Mouse (Mus musculus) right cerebral cortex, adult 2 months (tissue): ENCODE data around the gene Uhrf2.
"Not testable (repeated sequence)": the region's sequence is repeated elsewhere in the genome, so short reads cannot be mapped to it uniquely, and the experiment has no call there.

Experiments used
- DNase-seq, 2 experiments: peaks; one replicate each; pipeline ENCODE4 v3.0.0; 2021 to 2022; ENCODE audit warnings: low spot score in 2 of 2

The Uhrf2 gene

DNA sequence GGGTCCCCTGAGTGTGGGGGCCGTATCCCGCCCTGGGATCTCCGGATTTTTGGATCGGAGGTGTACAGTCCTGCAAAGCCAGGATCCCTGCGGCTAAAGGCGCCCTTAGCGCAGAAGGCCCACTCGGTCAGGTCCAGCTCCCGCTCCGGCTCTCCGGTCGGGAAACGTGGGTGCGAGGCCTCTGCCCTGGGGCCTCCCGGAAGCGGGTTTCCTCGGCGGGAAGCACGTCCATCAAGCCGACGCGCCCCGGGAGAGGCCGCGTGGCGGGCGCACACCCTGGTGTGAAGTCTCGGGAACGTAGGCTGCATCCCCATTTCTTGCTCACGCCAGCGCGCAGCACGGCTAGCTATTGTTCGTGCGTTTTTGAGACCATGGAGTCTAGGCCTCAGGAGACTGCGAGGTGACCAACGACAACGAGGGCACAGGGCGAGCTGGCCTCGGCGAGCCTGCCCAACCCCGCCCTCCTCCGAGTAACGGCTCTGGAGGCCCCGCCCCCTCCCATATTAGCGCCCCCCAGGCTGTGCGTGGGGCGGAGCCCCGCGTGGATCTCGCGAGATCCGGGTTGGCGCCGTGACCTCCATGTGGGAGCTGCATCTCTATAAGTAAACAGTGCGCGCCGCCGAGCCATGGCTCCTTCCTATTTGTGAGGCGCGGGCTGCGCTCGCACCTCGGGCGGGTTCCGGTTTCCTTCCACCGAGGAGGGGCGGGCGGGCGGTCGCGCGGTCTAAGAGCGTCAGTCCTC, at the start of gene Uhrf2:
Gene Uhrf2 (plus strand): TSS at position 620 of the 742 bp plus-strand sequence.
- DNase-seq = peak; percentile 93 to 95

DNA sequence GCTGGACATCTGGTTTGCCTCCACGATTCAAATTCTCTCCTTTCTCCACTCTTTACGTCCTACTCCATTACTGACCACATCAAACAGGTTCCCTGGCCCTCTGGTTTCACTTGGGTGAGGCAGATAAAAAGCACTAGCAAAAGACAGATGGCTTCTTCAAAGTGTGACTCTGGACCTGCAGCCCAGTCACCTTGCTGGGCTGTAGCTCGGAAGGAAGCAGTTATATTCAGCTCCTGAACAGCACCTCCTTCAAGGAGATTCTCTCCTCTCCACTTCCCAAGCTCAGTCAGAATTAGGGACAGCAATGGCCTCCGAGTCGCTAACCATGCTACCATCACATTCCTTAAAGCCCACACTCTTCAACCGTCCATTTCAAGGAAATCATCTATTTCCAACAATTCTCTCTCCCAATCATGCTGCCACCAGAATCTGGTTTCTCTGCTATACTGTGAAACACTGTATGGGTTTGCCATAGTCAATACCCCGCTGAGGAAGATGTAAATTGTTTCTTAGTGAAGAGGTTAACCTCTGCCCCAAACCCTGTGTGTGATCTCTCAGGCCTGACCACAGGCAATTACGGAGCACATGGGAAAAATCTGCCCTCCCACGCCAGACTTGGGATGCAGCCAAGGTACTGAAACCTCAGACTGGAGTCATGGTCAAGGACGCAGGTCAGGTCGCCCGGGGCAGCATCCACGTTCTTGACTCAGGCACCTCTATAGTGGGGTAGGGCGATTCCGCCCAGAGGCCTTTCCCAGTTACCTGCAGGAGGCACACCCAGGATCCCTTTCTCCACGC, 45.9 kb upstream of the Uhrf2 start:
- no peak for DNase-seq

GRCm38 (mm10) chr19:29986464-29987091, 43.7 kb upstream of the Uhrf2 start:
- peak; percentile 13 to 26 for DNase-seq

GRCm38 (mm10) chr19:30000406-30001365, 29.6 kb upstream of the Uhrf2 start:
- no peak for DNase-seq

DNA sequence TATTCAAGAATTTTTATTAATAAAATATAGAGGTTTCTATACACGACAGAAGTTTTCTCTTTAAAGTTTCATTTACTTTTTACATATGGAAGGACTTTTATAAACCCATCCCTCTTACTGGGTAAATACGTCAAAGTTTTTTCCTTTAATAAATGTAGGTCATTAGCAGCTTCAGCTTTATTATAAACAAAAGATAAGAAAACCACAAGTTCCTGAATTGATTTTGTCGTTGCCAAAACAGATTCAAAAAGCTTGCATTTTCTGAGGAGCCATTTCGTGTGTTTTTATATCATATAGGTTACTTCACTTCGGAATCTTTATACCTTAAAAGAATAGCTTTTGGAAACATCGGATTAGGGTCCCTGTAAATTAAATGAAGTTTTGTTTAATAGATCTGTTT, 28.8 kb upstream of the Uhrf2 start:
- DNase-seq = no peak

- DNase-seq = no peak
Measured at GRCm38 (mm10) chr19:30003621-30004020, 26.7 kb upstream of the Uhrf2 start, which contains the start of gene Trpd52l3. TSS of gene Trpd52l3 (plus strand) at chr19:30003790.

- no peak for DNase-seq
Measured at GRCm38 (mm10) chr19:30006371-30006770, 23.9 kb upstream of the Uhrf2 start.

GRCm38 (mm10) chr19:30010520-30011296, 19.6 kb upstream of the Uhrf2 start:
- DNase-seq = no peak

- DNase-seq = no peak
Measured at GRCm38 (mm10) chr19:30014331-30014730, 16.0 kb upstream of the Uhrf2 start.

DNA sequence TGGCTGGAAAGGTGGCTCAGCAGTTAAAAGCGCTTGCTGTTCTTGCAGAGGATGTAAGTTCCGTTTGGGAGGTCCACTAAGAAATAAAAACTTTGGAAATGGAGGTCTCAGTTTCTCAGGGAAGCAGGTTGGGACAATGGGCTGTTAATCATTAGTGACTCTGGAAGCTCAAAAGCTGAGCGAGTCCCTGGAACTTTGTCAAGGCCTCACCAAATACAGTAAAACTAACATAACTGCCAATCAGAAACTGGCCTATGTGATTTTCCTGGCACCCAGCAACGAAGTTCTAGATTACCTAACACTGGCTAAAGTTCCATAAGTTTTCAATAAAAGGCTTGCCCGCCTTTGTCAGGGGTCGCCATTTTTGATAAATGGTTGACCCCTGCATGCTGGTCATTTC, 14.2 kb upstream of the Uhrf2 start:
- DNase-seq = no peak

GRCm38 (mm10) chr19:30023419-30023818, 6.9 kb upstream of the Uhrf2 start:
- DNase-seq = not testable (repeated sequence)

DNA sequence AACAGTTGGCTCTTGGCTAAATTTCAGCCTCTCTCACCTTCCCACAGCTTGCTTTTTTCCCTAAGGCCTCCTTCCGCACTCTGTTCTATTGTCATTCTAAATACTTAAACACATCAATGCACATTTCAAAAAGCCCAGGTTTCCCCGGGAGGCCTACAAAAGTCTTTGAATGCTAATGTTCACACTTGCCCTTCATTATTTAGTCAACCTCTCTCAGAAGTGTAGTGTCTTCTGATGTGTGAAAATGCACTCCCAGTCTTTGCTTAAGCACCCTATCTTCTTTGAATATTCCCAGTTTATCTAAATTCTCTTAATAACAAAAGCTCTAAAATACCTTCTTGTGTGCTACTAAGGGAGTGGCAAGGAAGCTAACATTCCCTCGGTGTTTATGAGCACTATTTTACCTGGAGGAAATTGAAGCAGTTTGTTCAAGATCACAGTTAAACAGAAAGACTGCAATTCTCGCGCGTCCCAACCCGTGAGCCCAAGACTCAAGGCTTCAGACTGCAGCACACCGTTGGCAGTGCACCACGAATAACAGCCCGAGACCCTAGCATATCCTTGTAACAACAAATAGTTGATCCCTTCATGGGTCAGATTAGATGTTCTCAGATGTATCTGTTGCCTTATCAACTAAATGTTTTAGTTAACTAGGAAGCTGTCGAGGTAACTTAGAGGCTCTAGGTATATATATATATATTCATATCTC, 1.2 kb upstream of the Uhrf2 start:
- DNase-seq = no peak

DNA sequence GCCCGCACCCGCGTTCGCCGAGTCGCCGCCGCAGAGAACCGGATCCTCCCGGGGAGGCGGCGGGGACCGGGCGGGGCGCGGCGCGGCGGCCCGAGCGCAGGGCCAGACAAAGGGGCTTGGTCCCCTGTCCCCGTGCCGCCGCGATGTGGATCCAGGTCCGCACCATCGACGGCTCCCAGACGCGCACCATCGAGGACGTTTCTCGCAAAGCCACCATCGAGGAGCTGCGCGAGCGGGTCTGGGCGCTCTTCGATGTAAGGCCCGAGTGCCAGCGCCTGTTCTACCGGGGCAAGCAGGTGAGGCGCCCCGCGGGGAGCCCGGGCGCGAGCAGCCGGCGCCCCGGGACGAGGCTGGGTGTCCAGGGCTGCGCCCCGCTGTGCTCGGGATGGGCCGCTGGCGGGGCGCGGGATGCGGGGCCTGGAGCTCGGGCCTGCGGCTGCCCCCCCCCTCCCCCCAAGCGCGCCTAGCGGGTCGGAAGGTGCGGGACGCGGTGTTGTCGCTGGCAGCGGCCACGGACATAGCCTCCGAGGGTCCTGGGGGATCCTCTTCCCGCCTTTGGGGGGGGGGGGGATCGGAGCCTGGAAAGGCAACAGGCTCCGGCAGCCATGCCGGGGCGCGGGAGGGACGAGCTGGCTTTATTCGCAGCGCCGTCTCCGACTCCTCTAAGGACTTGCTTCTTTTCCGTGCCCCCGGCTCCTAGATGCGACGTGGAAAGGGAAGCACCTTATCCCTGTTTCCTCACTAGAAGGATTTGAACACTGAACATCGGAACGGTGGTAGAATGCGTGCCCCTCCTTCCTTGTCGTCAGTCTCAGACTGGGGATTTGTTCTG, 539 bp downstream of the Uhrf2 start:
- peak in 1 of 2 experiments; percentile 13 for DNase-seq

GRCm38 (mm10) chr19:30031468-30031931, 1.2 kb downstream of the Uhrf2 start:
- DNase-seq = no peak

DNA sequence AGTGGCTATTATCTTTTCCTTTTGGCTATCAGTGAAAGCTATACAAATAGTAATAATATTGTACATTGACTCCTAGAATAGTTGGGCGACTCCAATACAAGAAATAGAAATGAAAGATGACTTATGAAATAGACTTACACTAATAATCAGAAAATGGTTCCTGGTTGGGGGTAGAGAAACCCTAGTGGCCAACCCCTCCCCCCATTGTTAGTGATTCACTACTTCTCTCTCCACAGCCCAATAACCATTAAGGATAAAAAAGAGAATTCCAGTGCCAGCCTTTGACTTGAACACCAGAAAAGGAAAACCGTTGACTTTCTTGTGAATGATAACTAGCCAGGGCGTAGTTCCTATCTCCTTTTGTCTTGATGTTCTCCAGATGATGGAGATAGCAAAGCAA, 1.9 kb downstream of the Uhrf2 start:
- DNase-seq = no peak

- DNase-seq = no peak
Measured at GRCm38 (mm10) chr19:30035361-30035760, 5.0 kb downstream of the Uhrf2 start.

DNA sequence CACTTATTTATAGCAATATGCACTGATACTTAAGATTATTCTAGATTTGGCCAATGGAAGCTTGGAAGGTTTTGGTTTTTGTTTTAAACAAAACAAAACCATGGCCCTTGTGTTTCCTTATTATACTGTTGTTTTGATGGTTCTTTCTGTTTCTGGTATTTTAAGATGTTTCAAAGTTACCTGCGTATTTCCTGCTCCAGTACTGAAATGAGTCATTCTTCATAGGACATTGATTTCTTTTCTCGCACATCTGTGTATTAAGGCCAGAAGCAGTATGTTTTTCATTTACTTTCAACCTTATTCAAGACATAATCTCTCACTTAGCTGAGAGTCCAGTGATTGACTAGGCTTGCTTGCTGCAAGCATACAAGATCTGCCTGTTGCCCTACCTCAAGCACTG, 13.4 kb downstream of the Uhrf2 start:
- no peak for DNase-seq

GRCm38 (mm10) chr19:30044630-30045029, 14.3 kb downstream of the Uhrf2 start:
- DNase-seq = no peak

GRCm38 (mm10) chr19:30045857-30046256, 15.5 kb downstream of the Uhrf2 start:
- DNase-seq = no peak
